Mouse (Mus musculus) retina, embryonic 14.5 days (tissue): ENCODE measurements around the gene Fam171a2.

Experiments used
- DNase-seq: peaks from one replicate; pipeline ENCODE4 v3.0.0-alpha.2; 2015; ENCODE audit warnings: low spot score

The Fam171a2 gene

GRCm38 (mm10) chr11:102453131-102453530, 5.6 kb upstream of the Fam171a2 start:
- DNase-seq: peak; percentile 44

- no peak for DNase-seq
These were observed 1.8 kb upstream of the Fam171a2 start for GRCm38 (mm10) chr11:102449043-102450008.

- no peak for DNase-seq
These were observed 845 bp upstream of the Fam171a2 start for GRCm38 (mm10) chr11:102448327-102448726.

- DNase-seq: peak; percentile 69
These were observed 661 bp downstream of the Fam171a2 start for GRCm38 (mm10) chr11:102446581-102447461.

- no peak for DNase-seq
These were observed 1.6 kb downstream of the Fam171a2 start for GRCm38 (mm10) chr11:102445891-102446361.

GRCm38 (mm10) chr11:102445264-102445890, 2.1 kb downstream of the Fam171a2 start:
- peak; percentile 55 for DNase-seq

GRCm38 (mm10) chr11:102444781-102445180, 2.7 kb downstream of the Fam171a2 start:
- DNase-seq: peak; percentile 78

GRCm38 (mm10) chr11:102444321-102444720, 3.2 kb downstream of the Fam171a2 start:
- peak; percentile 20 for DNase-seq

GRCm38 (mm10) chr11:102443740-102444139, 3.7 kb downstream of the Fam171a2 start:
- DNase-seq: no peak

GRCm38 (mm10) chr11:102442089-102442488, 5.4 kb downstream of the Fam171a2 start:
- DNase-seq: no peak

GRCm38 (mm10) chr11:102441434-102441833, 6.0 kb downstream of the Fam171a2 start:
- DNase-seq: peak; percentile 25

- DNase-seq: no peak
These were observed 7.2 kb downstream of the Fam171a2 start for GRCm38 (mm10) chr11:102440255-102440654.

GRCm38 (mm10) chr11:102439093-102440082, 8.1 kb downstream of the Fam171a2 start:
- DNase-seq: no peak

GRCm38 (mm10) chr11:102438212-102439092, 9.0 kb downstream of the Fam171a2 start:
- peak; percentile 95 for DNase-seq

GRCm38 (mm10) chr11:102437120-102438061, 10.1 kb downstream of the Fam171a2 start:
- DNase-seq: peak; percentile 73

GRCm38 (mm10) chr11:102436471-102436790, 11.1 kb downstream of the Fam171a2 start:
- no peak for DNase-seq

- no peak for DNase-seq
These were observed 11.6 kb downstream of the Fam171a2 start for GRCm38 (mm10) chr11:102435754-102436470.
